Mouse (Mus musculus): ENCODE results near the gene Ctu1. TPM values are rescaled to one million over a fixed set of nuclear protein-coding genes. Genes with fewer than 3 reads are reported as not detected.
A peak's percentile ranks its signal among the peaks of the same experiment; 100 is the strongest.

Ctu1 gene
- polyA plus RNA-seq (2015; fragmentation: Nextera tagmentation; extraction: Ambion mirVana) = 15.0 and 15.2 TPM in 2 replicates

DNA sequence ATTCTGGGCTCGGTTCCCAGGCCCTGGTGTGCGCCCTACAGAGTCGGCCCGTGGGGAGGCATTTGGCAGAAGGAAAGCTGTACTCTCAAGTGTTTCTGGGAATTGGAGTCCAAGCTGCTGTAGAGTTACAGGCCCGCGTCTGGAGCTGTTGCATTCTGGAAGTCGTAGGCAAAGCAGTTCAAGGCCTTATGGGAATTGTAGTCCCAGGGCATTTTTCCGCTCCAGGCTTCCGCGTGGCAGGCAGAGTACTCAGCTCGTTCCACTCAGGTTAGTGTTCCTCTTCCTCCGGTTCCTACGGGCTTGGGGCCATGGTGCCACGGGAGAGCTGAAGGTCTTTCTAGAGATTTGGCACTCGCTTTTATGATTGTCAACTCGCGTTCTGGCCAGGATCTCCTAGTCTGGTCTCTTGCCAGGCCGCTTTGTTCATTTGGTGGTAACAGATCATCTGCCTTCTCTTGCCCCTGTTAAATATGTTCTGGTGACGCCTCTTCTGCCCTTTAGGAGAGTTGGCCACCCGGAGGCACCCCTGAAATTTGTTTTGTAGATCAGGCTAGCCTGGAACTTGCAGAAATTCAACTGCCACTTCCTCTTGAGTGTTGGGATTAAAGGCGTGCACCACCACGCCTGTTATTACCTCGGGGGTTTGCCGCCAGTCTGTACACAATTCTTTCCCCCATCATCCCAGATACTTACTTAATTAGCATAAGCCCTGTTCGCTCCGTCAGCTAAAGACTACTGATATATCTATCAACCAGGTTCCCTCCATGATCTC lies at the start of gene Ctu1:
Gene Ctu1, plus strand, starts transcription at position 208 of the 772 bp plus-strand sequence.
- Histone ChIP-seq H3K4me3 (peak within 1 kb of the TSS; percentile 73), H3K4me2 (replicated peaks) (peak within 1 kb of the TSS; percentile 86), H3K9me3 (peaks cover 13% of the 10 kb centered on the region; the same call in 1 of the 2 replicates), H3K36me3 (peaks cover 31% of the 10 kb centered on the region), H3K4me1 (peaks cover 7% of the 10 kb centered on the region), H3K27ac (no peak within 1 kb of the TSS), H3K27me3 (no peaks in the 10 kb centered on the region), H3K9ac (peak within 1 kb of the TSS; percentile 81)
- under 1% methylated on average over 26 of the region's 26 CpGs for WGBS
- peak; percentile 95 for ATAC-seq (ENCODE audit: low FRiP score, low read depth)

DNA sequence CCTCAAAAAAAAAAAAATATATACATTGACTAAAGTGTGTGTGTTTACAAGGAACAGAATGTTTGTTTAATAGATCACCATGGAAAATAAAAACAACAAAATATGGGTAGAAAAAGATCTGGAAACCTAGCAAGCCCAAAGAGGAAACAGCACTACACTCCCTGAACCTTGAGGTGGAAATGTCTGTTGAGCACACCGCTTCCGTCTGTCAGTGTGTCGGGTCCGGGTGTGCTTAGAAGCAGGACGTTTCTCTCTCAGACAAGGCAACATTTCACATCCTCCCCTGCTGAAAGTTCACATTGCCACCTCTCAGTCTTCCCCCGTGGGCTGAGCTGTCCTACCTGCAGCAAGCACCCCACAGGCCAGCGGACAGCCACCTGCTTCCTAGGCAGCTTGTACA lies 48.9 kb upstream of the Ctu1 start:
- Histone ChIP-seq H3K27me3 (no peaks in the 10 kb centered on the region), H3K4me3 (no peak overlapping the region), H3K4me2 (replicated peaks) (no peak overlapping the region), H3K27ac (no peak overlapping the region), H3K4me1 (no peaks in the 10 kb centered on the region), H3K9me3 (no peaks in the 10 kb centered on the region), H3K9ac (no peak overlapping the region), H3K36me3 (no peaks in the 10 kb centered on the region)
- WGBS = 83% methylated on average over 7 of the region's 7 CpGs
- no peak for ATAC-seq (ENCODE audit: low FRiP score, low read depth)

DNA sequence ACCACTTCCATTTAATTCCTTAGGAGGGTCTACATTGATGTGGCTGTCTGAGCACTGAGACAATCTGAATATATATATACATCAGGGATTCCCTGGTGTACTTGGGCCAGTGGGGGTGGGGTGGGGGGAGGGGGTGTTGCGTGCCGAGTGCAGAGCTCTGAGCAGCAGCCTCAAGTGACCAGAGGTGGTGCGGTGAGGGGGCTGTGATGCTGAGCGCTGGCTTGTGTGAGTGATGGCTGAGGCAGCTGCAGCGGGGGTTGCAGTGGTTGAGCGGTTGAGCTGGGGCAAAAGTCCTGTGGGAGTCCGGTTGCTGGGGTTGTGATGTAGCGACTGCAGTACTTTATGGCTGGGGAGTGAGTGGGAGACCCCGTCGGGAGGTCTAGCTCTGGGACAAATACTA lies 48.0 kb upstream of the Ctu1 start:
- Histone ChIP-seq H3K27ac (no peak overlapping the region), H3K4me1 (no peaks in the 10 kb centered on the region), H3K4me2 (replicated peaks) (peak overlapping the region; percentile 38), H3K9me3 (no peaks in the 10 kb centered on the region), H3K27me3 (no peaks in the 10 kb centered on the region), H3K9ac (no peak overlapping the region), H3K36me3 (no peaks in the 10 kb centered on the region), H3K4me3 (no peak overlapping the region)
- no peak; the same call in 1 of the 2 replicates for ATAC-seq (ENCODE audit: low FRiP score, low read depth)
- WGBS = 10% methylated on average over 10 of the region's 10 CpGs

DNA sequence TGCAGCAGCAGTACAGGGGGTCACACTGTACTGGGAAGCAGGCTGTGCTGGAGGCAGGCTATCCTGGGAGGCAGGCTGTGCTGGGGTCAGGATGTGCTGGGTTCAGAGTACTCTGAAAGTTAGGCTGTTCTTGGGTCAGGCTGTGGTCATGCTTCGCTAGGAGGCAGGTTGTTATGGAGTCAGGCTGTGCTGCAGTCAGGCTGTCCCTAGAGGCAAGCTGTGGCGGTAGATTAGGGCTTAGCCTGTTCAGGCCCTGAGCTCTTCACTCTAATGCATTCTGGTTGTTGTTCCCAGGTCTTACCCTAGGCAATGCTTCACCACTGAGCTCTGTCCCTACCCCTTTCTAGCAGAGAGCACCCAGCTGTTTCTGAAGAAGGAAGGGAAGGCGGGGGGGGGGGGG lies 46.8 kb upstream of the Ctu1 start:
- Histone ChIP-seq H3K4me3 (no peak overlapping the region), H3K9me3 (no peaks in the 10 kb centered on the region), H3K4me1 (no peaks in the 10 kb centered on the region), H3K27ac (no peak overlapping the region), H3K9ac (no peak overlapping the region), H3K4me2 (replicated peaks) (no peak overlapping the region), H3K27me3 (no peaks in the 10 kb centered on the region), H3K36me3 (no peaks in the 10 kb centered on the region)
- ATAC-seq (ENCODE audit: low FRiP score, low read depth) = no peak
- WGBS = 47% methylated on average over 2 of the region's 3 CpGs

DNA sequence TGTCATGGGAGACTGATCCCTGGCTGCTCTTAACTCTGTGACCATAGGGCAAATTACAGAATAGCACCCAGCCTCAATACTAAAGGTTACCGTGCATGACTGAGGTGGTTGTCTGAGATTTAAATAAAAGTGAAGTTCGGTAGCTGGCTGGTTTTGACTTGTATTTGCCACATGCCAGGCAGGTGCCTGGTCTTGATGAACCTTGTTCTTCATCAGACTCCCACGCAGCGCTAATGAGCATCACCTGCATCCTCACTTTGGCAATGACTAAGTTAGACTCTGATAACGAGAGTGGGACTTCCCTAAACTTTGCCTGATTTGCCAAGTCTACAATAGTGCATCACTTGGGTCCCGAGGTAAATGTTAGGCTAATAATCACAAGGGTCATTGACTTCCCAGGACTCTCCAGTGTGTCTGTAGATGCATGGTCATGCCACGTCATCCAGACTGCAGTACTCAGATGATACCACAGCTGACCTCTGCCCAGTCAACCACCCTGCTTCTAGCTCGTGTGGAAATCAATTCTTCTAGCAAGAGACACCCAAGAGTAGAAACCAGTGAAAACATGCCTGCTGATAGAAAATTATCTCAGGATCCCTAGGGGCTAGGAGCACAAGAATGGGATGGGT lies 45.9 kb upstream of the Ctu1 start:
- H3K4me2 ChIP-seq (replicated peaks) = no peak overlapping the region
- no peak overlapping the region for H3K4me3 ChIP-seq
- no peaks in the 10 kb centered on the region for H3K27me3 ChIP-seq

DNA sequence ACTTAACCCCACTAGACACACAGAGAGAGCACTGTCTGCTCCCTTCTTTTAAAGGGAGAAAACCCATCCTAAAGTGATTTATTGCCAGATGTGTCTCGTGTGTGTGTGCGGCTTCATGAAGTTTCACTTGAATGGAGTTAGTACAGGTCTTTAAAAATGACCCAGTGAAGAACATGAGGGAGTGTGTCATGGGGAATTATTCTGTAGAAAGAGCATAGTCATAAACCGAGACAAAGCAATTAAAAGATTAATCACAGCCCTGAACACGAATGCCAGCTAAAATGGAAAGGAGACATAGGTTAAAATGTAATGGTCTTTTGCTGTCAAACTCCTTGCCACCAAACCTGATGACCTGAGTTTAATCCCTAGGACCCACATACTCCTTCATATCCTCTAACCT lies 37.9 kb upstream of the Ctu1 start:
- ATAC-seq (ENCODE audit: low FRiP score, low read depth) = no peak
- Histone ChIP-seq H3K4me2 (replicated peaks) (no peak overlapping the region), H3K4me1 (no peaks in the 10 kb centered on the region), H3K9ac (no peak overlapping the region), H3K4me3 (no peak overlapping the region), H3K36me3 (no peaks in the 10 kb centered on the region), H3K27ac (no peak overlapping the region), H3K9me3 (no peaks in the 10 kb centered on the region), H3K27me3 (no peaks in the 10 kb centered on the region)
- 66% methylated on average over 4 of the region's 4 CpGs for WGBS

More for the DNA sequence above, 45.9 kb upstream of the Ctu1 start:
- Histone ChIP-seq H3K36me3 (no peaks in the 10 kb centered on the region), H3K4me1 (no peaks in the 10 kb centered on the region), H3K9ac (no peak overlapping the region), H3K27ac (no peak overlapping the region), H3K9me3 (no peaks in the 10 kb centered on the region)
- ATAC-seq (ENCODE audit: low FRiP score, low read depth) = no peak
- 81% methylated on average over 8 of the region's 8 CpGs for WGBS

DNA sequence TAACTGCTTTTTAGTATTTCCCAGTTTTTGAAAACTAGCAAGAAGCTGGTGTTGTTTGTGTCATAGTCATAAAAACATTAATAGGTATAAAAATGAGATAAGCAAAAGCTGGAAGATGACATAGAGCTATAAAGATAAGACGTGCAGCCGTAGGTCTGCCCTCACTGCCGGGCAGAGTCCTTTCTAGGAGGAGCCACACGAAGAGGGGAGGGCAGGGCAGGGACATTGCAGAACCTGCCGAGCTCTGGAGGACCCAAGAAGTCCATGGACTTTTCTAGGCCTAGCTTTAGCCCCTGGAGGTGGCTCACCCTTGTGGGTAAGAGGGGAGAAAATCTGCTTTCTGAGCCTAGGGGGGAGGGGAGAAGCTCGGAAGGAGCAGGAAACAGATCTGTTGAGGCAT lies 37.3 kb upstream of the Ctu1 start, which contains the start of gene Ceacam18:
Gene Ceacam18, plus strand, starts transcription at position 208 of the 400 bp plus-strand sequence.
- 63% methylated on average over 6 of the region's 6 CpGs for WGBS
- no peaks in the 10 kb centered on the region for H3K4me1 ChIP-seq
- ATAC-seq (ENCODE audit: low FRiP score, low read depth) = no peak
- H3K27ac ChIP-seq = no peak within 1 kb of the TSS
- no peak within 1 kb of the TSS for H3K4me2 ChIP-seq (replicated peaks)
- no peak within 1 kb of the TSS for H3K9ac ChIP-seq
- H3K4me3 ChIP-seq = no peak within 1 kb of the TSS
- H3K9me3 ChIP-seq = no peaks in the 10 kb centered on the region
- H3K27me3 ChIP-seq = no peaks in the 10 kb centered on the region
- no peaks in the 10 kb centered on the region for H3K36me3 ChIP-seq

DNA sequence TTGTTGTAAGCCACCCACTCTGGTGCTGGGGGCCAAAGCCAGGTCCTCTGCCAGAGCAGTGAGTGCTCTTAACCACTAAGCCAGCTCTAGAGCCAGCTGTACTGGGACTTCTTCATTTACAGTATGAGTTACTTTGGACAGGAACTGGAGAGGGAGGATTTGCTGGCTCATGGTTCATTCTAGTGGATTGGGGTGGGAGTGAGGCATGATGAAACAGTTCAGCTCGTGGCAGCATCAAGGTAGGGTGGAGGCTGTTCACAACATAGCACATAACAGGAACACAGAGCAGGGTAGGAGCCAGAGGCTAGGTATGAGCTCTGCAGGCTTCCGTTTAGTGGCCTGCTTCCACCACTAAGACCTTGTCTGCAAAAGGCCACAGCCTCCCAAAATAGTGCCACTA lies 35.6 kb upstream of the Ctu1 start:
- Histone ChIP-seq H3K27me3 (no peaks in the 10 kb centered on the region), H3K36me3 (no peaks in the 10 kb centered on the region)

DNA sequence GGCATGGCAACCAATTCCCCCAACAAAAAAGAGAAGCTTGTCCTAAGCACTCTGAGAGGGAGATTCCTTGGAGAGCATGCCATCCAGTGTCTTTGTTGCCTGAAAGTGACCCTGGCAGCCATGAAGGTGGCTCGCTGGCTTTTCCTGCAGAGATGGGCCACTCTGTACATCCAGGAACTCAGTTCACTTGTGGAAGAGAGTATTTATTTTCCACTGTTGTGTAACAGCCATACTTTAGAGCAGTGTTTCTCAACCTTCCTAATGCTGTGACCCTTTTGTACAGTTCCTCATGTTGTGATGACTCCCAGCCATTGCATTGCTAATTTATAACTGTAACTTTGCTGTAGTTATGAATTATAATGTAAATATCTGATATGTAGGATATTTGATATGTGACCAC lies 34.7 kb upstream of the Ctu1 start:
- no peaks in the 10 kb centered on the region for H3K27me3 ChIP-seq
- no peak for ATAC-seq (ENCODE audit: low FRiP score, low read depth)
- no peak overlapping the region for H3K9ac ChIP-seq
- H3K4me3 ChIP-seq = no peak overlapping the region
- H3K36me3 ChIP-seq = no peaks in the 10 kb centered on the region
- no peak overlapping the region for H3K4me2 ChIP-seq (replicated peaks)
- H3K9me3 ChIP-seq = no peaks in the 10 kb centered on the region
- no peaks in the 10 kb centered on the region for H3K4me1 ChIP-seq
- 86% methylated on average over 1 of the region's 1 CpGs for WGBS
- no peak overlapping the region for H3K27ac ChIP-seq

More for the DNA sequence above, 35.6 kb upstream of the Ctu1 start:
- H3K4me1 ChIP-seq = no peaks in the 10 kb centered on the region
- WGBS = 58% methylated on average over 2 of the region's 2 CpGs
- H3K27ac ChIP-seq = no peak overlapping the region
- no peak for ATAC-seq (ENCODE audit: low FRiP score, low read depth)
- no peak overlapping the region for H3K4me3 ChIP-seq
- H3K9ac ChIP-seq = no peak overlapping the region
- H3K4me2 ChIP-seq (replicated peaks) = no peak overlapping the region
- no peaks in the 10 kb centered on the region for H3K9me3 ChIP-seq

DNA sequence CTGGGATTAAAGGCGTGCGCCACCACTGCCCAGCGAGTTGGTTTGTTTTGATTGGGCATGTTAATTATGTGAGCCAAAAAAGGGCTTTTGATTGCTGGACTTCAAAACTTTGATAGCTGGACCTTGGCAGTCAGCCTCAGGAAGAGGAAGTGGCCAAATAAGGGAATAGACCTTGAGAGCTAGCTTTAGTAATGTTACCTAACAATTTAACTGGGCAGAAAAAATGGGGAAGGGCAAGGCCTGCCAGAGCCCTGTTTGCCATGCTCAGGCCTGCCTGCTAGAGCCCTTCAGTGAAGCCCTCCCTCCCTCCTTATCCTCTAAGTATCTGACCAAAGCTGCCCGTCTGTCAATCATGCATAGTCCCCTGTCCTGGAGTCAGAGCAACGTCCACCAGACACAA lies 29.2 kb upstream of the Ctu1 start:
- no peak overlapping the region for H3K4me3 ChIP-seq
- H3K36me3 ChIP-seq = no peaks in the 10 kb centered on the region
- no peak overlapping the region for H3K9ac ChIP-seq
- ATAC-seq (ENCODE audit: low FRiP score, low read depth) = no peak
- no peaks in the 10 kb centered on the region for H3K4me1 ChIP-seq
- H3K27me3 ChIP-seq = no peaks in the 10 kb centered on the region
- no peak overlapping the region for H3K27ac ChIP-seq
- WGBS = 85% methylated on average over 5 of the region's 5 CpGs
- H3K9me3 ChIP-seq = 0 out of 2 replicates have a peak, but pooled peaks cover 7% of the 10 kb centered on the region
- no peak overlapping the region for H3K4me2 ChIP-seq (replicated peaks)

DNA sequence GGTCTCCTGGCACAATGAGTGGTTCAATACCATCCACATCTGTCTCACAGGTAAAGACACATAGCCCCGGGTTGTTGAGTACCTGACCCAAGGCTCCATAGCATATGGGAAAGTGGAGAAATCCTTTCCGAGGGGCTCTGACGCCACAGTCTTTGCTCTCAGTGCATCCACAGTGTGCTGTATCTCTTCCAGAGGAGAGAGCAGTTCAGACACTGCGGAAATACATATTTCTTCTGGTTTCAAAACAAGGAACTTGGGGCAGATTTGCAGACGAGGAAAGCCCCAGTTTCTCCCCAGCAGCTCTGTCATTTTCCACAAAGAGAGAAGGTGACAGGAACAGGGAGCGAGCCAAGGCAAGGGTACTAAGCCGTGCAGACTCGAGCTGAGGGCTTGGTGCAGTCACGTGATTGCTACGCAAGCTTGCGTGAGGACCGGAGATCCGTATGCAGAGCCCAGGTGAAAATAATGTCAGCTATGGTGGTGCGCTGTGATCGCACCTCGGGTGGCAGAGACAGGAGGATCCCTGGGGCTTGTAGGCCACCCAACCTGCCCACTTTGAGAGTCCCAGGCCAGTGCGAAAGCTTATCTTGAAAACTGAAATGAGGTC lies 28.7 kb upstream of the Ctu1 start:
- Histone ChIP-seq H3K27me3 (no peaks in the 10 kb centered on the region), H3K36me3 (no peaks in the 10 kb centered on the region), H3K9me3 (0 out of 2 replicates have a peak, but pooled peaks cover 7% of the 10 kb centered on the region), H3K4me3 (no peak overlapping the region), H3K27ac (no peak overlapping the region), H3K4me2 (replicated peaks) (no peak overlapping the region), H3K4me1 (no peaks in the 10 kb centered on the region), H3K9ac (no peak overlapping the region)
- no peak for ATAC-seq (ENCODE audit: low FRiP score, low read depth)
- WGBS = 77% methylated on average over 17 of the region's 17 CpGs

DNA sequence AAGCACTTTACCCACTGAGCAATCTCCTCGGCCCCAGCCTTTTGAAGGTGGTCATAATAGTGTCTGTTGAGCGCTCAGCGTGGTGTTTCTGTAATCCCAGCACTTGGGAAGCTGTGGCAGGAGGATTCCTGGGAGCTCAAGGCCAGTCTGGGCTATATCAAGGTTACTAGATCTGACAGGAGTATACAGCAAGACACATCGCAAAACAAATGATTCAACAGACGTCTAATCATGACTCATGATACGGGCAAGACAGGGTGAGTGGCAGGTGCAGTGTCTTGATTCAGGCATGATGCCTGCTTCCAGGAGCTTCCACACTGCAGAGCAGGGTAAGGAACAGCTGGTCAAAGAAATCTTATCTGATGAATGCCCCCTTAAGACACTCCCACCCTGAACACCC lies 19.1 kb upstream of the Ctu1 start:
- no peak for ATAC-seq (ENCODE audit: low FRiP score, low read depth)

More for the DNA sequence above, 19.1 kb upstream of the Ctu1 start:
- H3K36me3 ChIP-seq = no peaks in the 10 kb centered on the region
- H3K27ac ChIP-seq = no peak overlapping the region
- H3K27me3 ChIP-seq = no peaks in the 10 kb centered on the region
- H3K4me3 ChIP-seq = no peak overlapping the region
- 82% methylated on average over 6 of the region's 6 CpGs for WGBS
- no peaks in the 10 kb centered on the region for H3K4me1 ChIP-seq
- 0 out of 2 replicates have a peak, but pooled peaks cover 4% of the 10 kb centered on the region for H3K9me3 ChIP-seq
- no peak overlapping the region for H3K4me2 ChIP-seq (replicated peaks)
- H3K9ac ChIP-seq = no peak overlapping the region

Measured in limb, embryonic 13.5 days (tissue).